Mouse (Mus musculus) liver, adult (tissue): ENCODE results near the gene Taf13.
A peak's percentile ranks its signal among the peaks of the same experiment; 100 is the strongest.

Source experiments
- GATA4 ChIP-seq: IDR thresholded peaks from 2 replicates; pipeline ENCODE4 v1.6.1; 2014; ENCODE audit warnings: mild to moderate bottlenecking, low read length; ENCODE audit not compliant: insufficient replicate concordance

Gene Taf13

DNA sequence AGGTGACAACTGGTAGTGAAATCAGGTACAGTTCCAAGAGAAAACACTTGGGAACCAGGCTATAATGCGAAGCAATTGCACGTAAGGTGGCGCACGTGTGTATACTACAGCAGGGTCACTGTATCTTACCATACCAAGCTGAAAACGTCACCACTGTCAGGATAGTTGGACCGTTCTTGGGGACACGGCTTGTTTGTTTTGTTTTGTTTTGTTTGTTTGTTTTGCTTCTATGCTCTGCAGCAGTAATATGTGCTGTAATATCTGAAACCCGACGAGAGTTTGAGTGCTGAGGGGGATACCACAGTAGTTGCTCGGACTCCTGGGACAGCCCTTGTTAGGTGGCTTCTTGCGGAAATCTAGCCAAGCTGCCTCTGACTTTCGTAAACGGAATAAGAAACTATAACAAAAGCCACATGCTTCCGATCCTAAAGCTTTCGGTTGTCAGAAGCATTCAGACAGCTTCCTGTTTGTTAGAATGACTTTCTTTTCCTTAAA lies 8.7 kb upstream of the Taf13 start:
- no peak for TF ChIP-seq GATA4

- no peak for TF ChIP-seq GATA4
Observed at GRCm38 (mm10) chr3:108563309-108563708, 8.2 kb upstream of the Taf13 start.

GRCm38 (mm10) chr3:108567990-108568877 lies 3.3 kb upstream of the Taf13 start:
- no peak for TF ChIP-seq GATA4

DNA sequence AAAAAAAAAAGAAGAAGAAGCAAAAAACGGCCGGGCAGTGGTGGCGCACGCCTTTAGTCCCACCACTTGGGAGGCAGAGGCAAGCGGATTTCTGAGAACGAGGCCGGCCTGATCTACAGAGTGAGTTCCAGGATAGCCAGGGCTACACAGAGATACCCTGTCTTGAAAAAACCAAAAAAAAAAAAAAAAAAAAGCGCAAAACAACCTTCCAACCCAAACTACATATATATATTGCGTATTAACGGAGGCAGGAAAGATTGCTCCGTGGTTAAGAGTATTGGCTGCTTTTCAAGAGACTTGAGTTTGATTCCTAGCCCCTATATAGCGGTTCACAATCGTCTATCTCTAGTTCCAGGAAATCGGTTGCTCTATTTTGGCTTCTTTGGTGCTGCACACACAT lies 685 bp upstream of the Taf13 start:
- TF ChIP-seq GATA4, result no peak

- TF ChIP-seq GATA4, result no peak
Observed at GRCm38 (mm10) chr3:108572309-108573010, 962 bp downstream of the Taf13 start.

- no peak for TF ChIP-seq GATA4
Observed at GRCm38 (mm10) chr3:108574018-108574417, 2.5 kb downstream of the Taf13 start.

DNA sequence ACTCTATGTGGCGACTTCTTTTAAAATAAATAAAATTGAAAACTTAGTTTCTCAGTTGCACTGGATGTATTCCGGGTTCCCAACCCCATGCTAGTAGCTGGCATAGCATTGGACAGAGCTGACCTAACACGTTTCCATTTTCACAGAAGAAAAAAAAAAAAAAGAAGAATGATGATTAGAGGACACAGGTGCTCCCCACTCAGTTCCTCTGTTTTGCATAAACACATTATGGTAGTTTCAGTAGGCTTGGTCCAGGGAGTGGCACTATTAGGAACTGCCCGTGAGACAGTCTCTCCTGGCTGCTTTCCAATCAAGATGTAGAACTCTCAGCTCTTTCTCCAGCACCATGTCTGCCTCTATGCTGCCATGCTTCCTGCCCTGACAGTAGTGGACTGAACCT lies 13.1 kb downstream of the Taf13 start:
- TF ChIP-seq GATA4, result no peak

DNA sequence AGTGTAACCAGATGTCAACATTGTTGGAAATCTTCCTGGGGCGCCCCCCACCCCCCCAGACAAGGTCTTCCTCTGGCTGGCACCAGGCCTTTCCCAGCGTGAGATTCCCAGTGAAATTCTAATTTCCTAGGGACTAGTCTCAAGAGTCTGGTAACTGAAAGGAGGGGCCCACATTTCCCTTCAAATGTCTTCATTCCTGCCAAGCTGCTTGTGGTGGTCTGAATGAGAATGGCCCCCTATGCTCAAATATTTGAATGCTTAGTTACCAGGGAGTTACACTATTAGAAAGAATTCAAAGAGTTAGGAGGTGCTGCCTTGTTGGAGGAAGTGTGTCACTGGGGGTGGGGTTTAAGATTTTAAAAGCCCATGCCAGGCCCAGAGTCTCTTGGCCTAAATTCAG lies 16.9 kb downstream of the Taf13 start:
- no peak for TF ChIP-seq GATA4

GRCm38 (mm10) chr3:108590786-108591529 lies 19.5 kb downstream of the Taf13 start, which contains the start of gene Wdr47:
Wdr47 (plus strand) TSS chr3:108591279.
- TF ChIP-seq GATA4, result peak; percentile 8; the same call in 1 of the 2 replicates

DNA sequence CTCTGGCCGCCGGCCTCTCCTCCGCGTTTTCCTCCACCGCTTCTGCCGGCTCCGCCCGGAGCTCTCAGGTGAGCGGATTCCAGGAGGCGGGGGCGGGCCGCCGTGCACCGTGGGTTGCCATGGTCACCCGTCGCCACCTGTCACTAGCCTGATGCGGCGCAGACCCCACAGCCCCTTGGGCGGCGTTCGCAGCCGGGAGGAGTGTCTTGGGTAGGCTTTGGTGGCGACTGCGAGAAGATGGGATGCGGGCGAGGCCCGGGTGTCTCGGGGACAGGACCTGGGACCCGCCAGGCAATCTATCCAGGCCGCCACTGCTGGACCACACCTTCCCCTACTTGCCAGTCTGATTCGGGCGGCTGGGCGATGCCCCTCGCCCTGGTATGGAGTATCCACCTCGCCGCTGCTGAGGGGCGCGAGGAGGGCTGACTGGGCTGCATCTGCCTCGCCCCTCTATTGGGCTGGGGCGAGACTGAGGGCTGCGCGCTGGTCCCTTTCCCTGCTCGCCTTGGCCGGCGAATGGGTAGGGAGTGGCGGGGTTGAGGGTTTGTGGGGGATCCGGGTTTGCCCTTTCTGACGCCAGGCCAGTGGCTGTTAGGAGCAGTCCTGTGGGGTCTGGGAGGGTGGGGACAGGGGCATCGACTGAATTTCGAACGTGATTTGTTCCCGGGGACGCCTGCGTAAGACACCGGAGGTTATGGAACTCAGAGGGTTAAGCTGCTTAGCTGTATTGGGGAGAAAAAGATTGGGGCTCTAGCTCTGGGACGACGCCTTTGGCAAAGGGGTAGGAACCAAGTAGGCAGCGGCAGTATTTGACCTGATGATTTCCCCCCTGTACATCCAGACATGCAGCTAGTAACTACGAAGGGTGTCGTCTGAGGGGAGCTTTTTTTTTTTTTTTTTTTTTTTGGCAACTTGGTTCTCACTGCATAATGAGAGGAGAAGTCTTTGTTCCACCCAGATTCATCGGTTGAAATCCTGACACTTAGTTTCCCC lies 20.3 kb downstream of the Taf13 start:
- no peak for TF ChIP-seq GATA4

GRCm38 (mm10) chr3:108608906-108609305 lies 37.4 kb downstream of the Taf13 start:
- no peak for TF ChIP-seq GATA4
